Mouse (Mus musculus) heart, embryonic 10.5 days (tissue): ENCODE data around the gene Wdr72. TPM values are rescaled to one million over a fixed set of nuclear protein-coding genes. Genes with fewer than 3 reads are reported as not detected.

Experiments used
- polyA plus RNA-seq: library from polyadenylated mRNA; unstranded; fragments of >200 nt; fragmentation: Nextera tagmentation; extraction: Ambion mirVana; gene quantifications from 2 replicates; pipeline ENCODE4 v1.2.1, GENCODE M21; 2016

Gene Wdr72
- polyA plus RNA-seq, 1 experiment from 2014 or later = 0.50 TPM

Other genes with a start within 250 kb of the Wdr72 start
- gene Unc13c, start 141.4 kb upstream of the Wdr72 start, polyA plus RNA-seq = 1.3 and 1.9 TPM in 2 replicates